Mouse (Mus musculus): ENCODE data around the gene Synj1.

Synj1 gene

GRCm38 (mm10) chr16:91010581-91011020 is 507 bp downstream of the Synj1 start:
- DNase-seq (ENCODE audit: low spot score in 2 of 2) = peak in 1 of 2 experiments; percentile 30

- peak in 1 of 2 experiments; percentile 17 for DNase-seq (ENCODE audit: low spot score in 2 of 2)
Measured at GRCm38 (mm10) chr16:91009942-91010529, 1.1 kb downstream of the Synj1 start.

- DNase-seq (ENCODE audit: low spot score in 2 of 2) = no peak
Measured at GRCm38 (mm10) chr16:91004915-91005538, 6.1 kb downstream of the Synj1 start.

GRCm38 (mm10) chr16:91001098-91001497 is 10.0 kb downstream of the Synj1 start:
- DNase-seq (ENCODE audit: low spot score in 2 of 2) = no peak

- no peak for DNase-seq (ENCODE audit: low spot score in 2 of 2)
Measured at GRCm38 (mm10) chr16:90999827-91000226, 11.3 kb downstream of the Synj1 start.

- peak in 1 of 2 experiments; percentile 29 for DNase-seq (ENCODE audit: low spot score in 2 of 2)
Measured at GRCm38 (mm10) chr16:90997822-90998221, 13.3 kb downstream of the Synj1 start.

- no peak for DNase-seq (ENCODE audit: low spot score in 2 of 2)
Measured at GRCm38 (mm10) chr16:90996327-90997243, 14.5 kb downstream of the Synj1 start.

GRCm38 (mm10) chr16:90995498-90995897 is 15.6 kb downstream of the Synj1 start:
- no peak for DNase-seq (ENCODE audit: low spot score in 2 of 2)

- no peak for DNase-seq (ENCODE audit: low spot score in 2 of 2)
Measured at GRCm38 (mm10) chr16:90995023-90995422, 16.1 kb downstream of the Synj1 start.

- no peak for DNase-seq (ENCODE audit: low spot score in 2 of 2)
Measured at GRCm38 (mm10) chr16:90989162-90989561, 21.9 kb downstream of the Synj1 start.

GRCm38 (mm10) chr16:90988665-90989064 is 22.4 kb downstream of the Synj1 start:
- DNase-seq (ENCODE audit: low spot score in 2 of 2) = no peak

GRCm38 (mm10) chr16:90988039-90988438 is 23.1 kb downstream of the Synj1 start:
- no peak for DNase-seq (ENCODE audit: low spot score in 2 of 2)

- DNase-seq (ENCODE audit: low spot score in 2 of 2) = peak in 1 of 2 experiments; percentile 21
Measured at GRCm38 (mm10) chr16:90971004-90971403, 40.1 kb downstream of the Synj1 start.

- no peak for DNase-seq (ENCODE audit: low spot score in 2 of 2)
Measured at GRCm38 (mm10) chr16:90966241-90966640, 44.9 kb downstream of the Synj1 start.

GRCm38 (mm10) chr16:90964302-90964701 is 46.8 kb downstream of the Synj1 start:
- no peak for DNase-seq (ENCODE audit: low spot score in 2 of 2)

GRCm38 (mm10) chr16:90963866-90964265 is 47.2 kb downstream of the Synj1 start:
- DNase-seq (ENCODE audit: low spot score in 2 of 2) = no peak

GRCm38 (mm10) chr16:90963231-90963630 is 47.9 kb downstream of the Synj1 start:
- DNase-seq (ENCODE audit: low spot score in 2 of 2) = no peak

GRCm38 (mm10) chr16:90958301-90959085 is 52.6 kb downstream of the Synj1 start:
- peak in 1 of 2 experiments; percentile 67 for DNase-seq (ENCODE audit: low spot score in 2 of 2)

- DNase-seq (ENCODE audit: low spot score in 2 of 2) = no peak
Measured at GRCm38 (mm10) chr16:90955494-90955893, 55.6 kb downstream of the Synj1 start.

- no peak for DNase-seq (ENCODE audit: low spot score in 2 of 2)
Measured at GRCm38 (mm10) chr16:90953770-90954169, 57.3 kb downstream of the Synj1 start.

GRCm38 (mm10) chr16:90953147-90953546 is 58.0 kb downstream of the Synj1 start:
- DNase-seq (ENCODE audit: low spot score in 2 of 2) = no peak

All from left cerebral cortex, adult 9 months (tissue).